Mouse (Mus musculus): ENCODE measurements around the gene Adcy10. TPM values are rescaled to one million over a fixed set of nuclear protein-coding genes. Genes with fewer than 3 reads are reported as not detected.

Adcy10 gene
- polyA plus RNA-seq, 1 experiment from 2014 or later: 0.06 TPM

Other genes starting within 250 kb of the Adcy10 start
- 112 and 115 TPM in 2 replicates for gene Tiprl, start 248.2 kb upstream of the Adcy10 start, polyA plus RNA-seq (2015; fragmentation: Nextera tagmentation; extraction: Ambion mirVana)
- 1.3 TPM in 2 replicates for gene Gpr161, start 189.4 kb upstream of the Adcy10 start, polyA plus RNA-seq (2015; fragmentation: Nextera tagmentation; extraction: Ambion mirVana)
- gene Dcaf6, start 24.7 kb upstream of the Adcy10 start, polyA plus RNA-seq (2015; fragmentation: Nextera tagmentation; extraction: Ambion mirVana): 19.4 and 21.1 TPM in 2 replicates
- 309 and 320 TPM in 2 replicates for gene Mpc2, start 24.5 kb upstream of the Adcy10 start, polyA plus RNA-seq (2015; fragmentation: Nextera tagmentation; extraction: Ambion mirVana)
- 221 and 236 TPM in 2 replicates for gene Mpzl1, start 149.4 kb downstream of the Adcy10 start, polyA plus RNA-seq (2015; fragmentation: Nextera tagmentation; extraction: Ambion mirVana)
- gene Rcsd1, start 224.6 kb downstream of the Adcy10 start, polyA plus RNA-seq (2015; fragmentation: Nextera tagmentation; extraction: Ambion mirVana): 54.9 and 61.4 TPM in 2 replicates